Mouse (Mus musculus) c-Kit-negative CD71-positive TER-119-positive erythroid progenitor cells, embryonic 14.5 days (primary cell): Measurements from ENCODE around the gene Mospd3.
"Not testable (repeated sequence)": the region's sequence is repeated elsewhere in the genome, so short reads cannot be mapped to it uniquely, and the experiment has no call there.

ENCODE experiments used
- DNase-seq: peaks from one replicate; pipeline ENCODE4 v3.0.0-alpha.2; 2013; ENCODE audit warnings: low read depth, low spot score

The Mospd3 gene

GRCm38 (mm10) chr5:137615347-137615746 is 14.5 kb upstream of the Mospd3 start:
- DNase-seq, result no peak

GRCm38 (mm10) chr5:137614921-137615320 is 14.1 kb upstream of the Mospd3 start:
- not testable (repeated sequence) for DNase-seq

GRCm38 (mm10) chr5:137613550-137613949 is 12.7 kb upstream of the Mospd3 start, which contains the start of gene Pcolce:
Gene Pcolce (minus strand): TSS chr5:137613784.
- no peak for DNase-seq

GRCm38 (mm10) chr5:137613076-137613475 is 12.2 kb upstream of the Mospd3 start:
- no peak for DNase-seq

GRCm38 (mm10) chr5:137611245-137611602 is 10.4 kb upstream of the Mospd3 start:
- DNase-seq, result no peak

- DNase-seq, result no peak
Observed at GRCm38 (mm10) chr5:137610548-137611244, 9.8 kb upstream of the Mospd3 start.

- DNase-seq, result no peak
Observed at GRCm38 (mm10) chr5:137610056-137610455, 9.2 kb upstream of the Mospd3 start.

- DNase-seq, result no peak
Observed at GRCm38 (mm10) chr5:137609292-137609691, 8.4 kb upstream of the Mospd3 start.

GRCm38 (mm10) chr5:137608654-137609190 is 7.9 kb upstream of the Mospd3 start:
- DNase-seq, result no peak

- DNase-seq, result no peak
Observed at GRCm38 (mm10) chr5:137607860-137608653, 7.2 kb upstream of the Mospd3 start.

- no peak for DNase-seq
Observed at GRCm38 (mm10) chr5:137601365-137601729, 489 bp upstream of the Mospd3 start.

- DNase-seq, result no peak
Observed at GRCm38 (mm10) chr5:137600281-137600618, 608 bp downstream of the Mospd3 start.

- no peak for DNase-seq
Observed at GRCm38 (mm10) chr5:137599600-137599999, 1.3 kb downstream of the Mospd3 start.

- DNase-seq, result no peak
Observed at GRCm38 (mm10) chr5:137598100-137598826, 2.6 kb downstream of the Mospd3 start.

- no peak for DNase-seq
Observed at GRCm38 (mm10) chr5:137597625-137598024, 3.2 kb downstream of the Mospd3 start.

GRCm38 (mm10) chr5:137596601-137597261 is 4.1 kb downstream of the Mospd3 start:
- no peak for DNase-seq

- no peak for DNase-seq
Observed at GRCm38 (mm10) chr5:137595921-137596320, 4.9 kb downstream of the Mospd3 start.

GRCm38 (mm10) chr5:137590507-137590906 is 10.4 kb downstream of the Mospd3 start:
- DNase-seq, result no peak

GRCm38 (mm10) chr5:137584976-137585375 is 15.9 kb downstream of the Mospd3 start:
- no peak for DNase-seq

- DNase-seq, result no peak
Observed at GRCm38 (mm10) chr5:137583670-137584169, 17.1 kb downstream of the Mospd3 start.

GRCm38 (mm10) chr5:137582702-137583101 is 18.2 kb downstream of the Mospd3 start:
- DNase-seq, result no peak
